9 mouse cellular contexts compared by ENCODE assay signal in genomic region chr4:33204682-33205081, GRCm38 (mm10). TPM values are rescaled to one million over a fixed set of nuclear protein-coding genes. Genes with fewer than 3 reads are reported as not detected.
A peak's percentile ranks its signal among the peaks of the same experiment; 100 is the strongest.
DNase-seq lines count a peak whose midpoint lies in the region; ATAC-seq and TF ChIP-seq lines count a peak whose summit lies in the region.
"Had no signal": no experiment of that assay in that cellular context is flagged by ENCODE, and none has a peak within 500 bp of the region (broad histone marks: within the 10 kb centered on the region; RNA-seq: fewer than 3 reads in every experiment).

No protein-coding gene starts in this region.

- peak; percentile 52 for DNase-seq in neural tube, embryonic 10.5 days (ENCODE audit: extremely low spot score, low spot score)
- peak; percentile 5 for DNase-seq in adipocyte (ENCODE audit: low spot score)
- peak; percentile 75 to 82 for DNase-seq in cerebellum, postnatal 36 days
- peak; percentile 60 for DNase-seq in gastrocnemius, postnatal 10 days
- peak; percentile 20 to 51 for DNase-seq in layer of hippocampus, postnatal 36 days
- peak; percentile 47 for DNase-seq in midbrain, postnatal 0 days (ENCODE audit: low spot score)
- DNase-seq in thymus, postnatal 25 days, result peak; percentile 54

- H3K4me3 ChIP-seq in neural tube, embryonic 15.5 days (replicated peaks), result no peak overlapping the region
- H3K4me3 ChIP-seq in midbrain, postnatal 0 days (ENCODE audit: low read depth, low read length), result no peak overlapping the region
- H3K4me3 ChIP-seq: megakaryocyte, embryonic 14.5 days had no signal

- peak; percentile 78 for TF ChIP-seq CTCF in midbrain, postnatal 0 days (IDR thresholded peaks at IDR 0.05)

- no peaks in the 10 kb centered on the region for H3K9me3 ChIP-seq in neural tube, embryonic 15.5 days (replicated peaks)
- no peaks in the 10 kb centered on the region for H3K9me3 ChIP-seq in midbrain, postnatal 0 days (ENCODE audit: low read length)

- ATAC-seq in neural tube, embryonic 15.5 days (ENCODE audit: low FRiP score), result no peak
- no peak for ATAC-seq in midbrain, postnatal 0 days (ENCODE audit: low FRiP score)

- H3K27ac ChIP-seq in neural tube, embryonic 15.5 days (replicated peaks), result no peak overlapping the region
- H3K27ac ChIP-seq in midbrain, postnatal 0 days (ENCODE audit: low read depth, low read length), result no peak overlapping the region

- H3K27me3 ChIP-seq in neural tube, embryonic 15.5 days (replicated peaks), result 0 out of 2 replicates have a peak, but pooled peaks cover 6% of the 10 kb centered on the region
- no peaks in the 10 kb centered on the region for H3K27me3 ChIP-seq in midbrain, postnatal 0 days (ENCODE audit: insufficient read depth, low read length)

- H3K9ac ChIP-seq in neural tube, embryonic 15.5 days (replicated peaks), result no peak overlapping the region
- no peak overlapping the region for H3K9ac ChIP-seq in midbrain, postnatal 0 days (replicated peaks; ENCODE audit: low read length, poor library complexity, severe bottlenecking)

- no peak overlapping the region for H3K4me2 ChIP-seq in neural tube, embryonic 15.5 days
- no peak overlapping the region for H3K4me2 ChIP-seq in midbrain, postnatal 0 days (ENCODE audit: low read depth, low read length, poor library complexity, severe bottlenecking)

- no peaks in the 10 kb centered on the region for H3K36me3 ChIP-seq in neural tube, embryonic 15.5 days
- H3K36me3 ChIP-seq in midbrain, postnatal 0 days (ENCODE audit: insufficient read depth, low read length), result no peaks in the 10 kb centered on the region

- WGBS in neural tube, embryonic 15.5 days, result 2% methylated on average over 4 of the region's 4 CpGs
- WGBS in midbrain, postnatal 0 days, result 6% methylated on average over 4 of the region's 4 CpGs

- H3K4me1 ChIP-seq in neural tube, embryonic 15.5 days, result peaks cover 13% of the 10 kb centered on the region
- H3K4me1 ChIP-seq in midbrain, postnatal 0 days (ENCODE audit: insufficient read depth, low read length), result no peaks in the 10 kb centered on the region

RNA-seq across cellular contexts. Expression of gene Srsf12, which starts 4.1 kb away (rescaled TPM):
- 70.5 and 74.9 TPM in 2 replicates for polyA plus RNA-seq in neural tube, embryonic 15.5 days (2015; fragmentation: Nextera tagmentation; extraction: Ambion mirVana)
- under 1 TPM in 1 of 2 experiments, not detected in 1; 0.20 TPM for total RNA-seq in gastrocnemius, postnatal 10 days (2021)
- total RNA-seq in layer of hippocampus, postnatal 36 days (2021), result 10 to 100 TPM; 26.9 to 28.7 TPM
- 84.2 and 88.0 TPM in 2 replicates for total RNA-seq in midbrain, postnatal 0 days (2014; rRNA removed)
- 76.7 and 77.4 TPM in 2 replicates for polyA plus RNA-seq in midbrain, postnatal 0 days (2015; fragmentation: Nextera tagmentation; extraction: Ambion mirVana)

RNA-seq across cellular contexts. Expression of gene Pm20d2, which starts 15.1 kb away (rescaled TPM):
- 2.2 and 2.5 TPM in 2 replicates for polyA plus RNA-seq in neural tube, embryonic 15.5 days (2015; fragmentation: Nextera tagmentation; extraction: Ambion mirVana)
- total RNA-seq in gastrocnemius, postnatal 10 days (2021), result 10 to 100 TPM; 39.9 to 45.1 TPM
- 1 to 10 TPM; 7.9 to 9.9 TPM for total RNA-seq in layer of hippocampus, postnatal 36 days (2021)
- 7.7 and 9.2 TPM in 2 replicates for total RNA-seq in midbrain, postnatal 0 days (2014; rRNA removed)
- polyA plus RNA-seq in midbrain, postnatal 0 days (2015; fragmentation: Nextera tagmentation; extraction: Ambion mirVana), result 2.9 and 3.6 TPM in 2 replicates

Comparison
In these comparisons a context has a peak if more than half of its experiments do, and no peak if none do; other contexts are left out.
1. DNase-seq: peak in every context shown above with its lines; median percentile 78 in cerebellum, postnatal 36 days; 60 in gastrocnemius, postnatal 10 days; 54 in thymus, postnatal 25 days; 52 in neural tube, embryonic 10.5 days; 47 in midbrain, postnatal 0 days; 36 in layer of hippocampus, postnatal 36 days; 5 in adipocyte.
2. RNA of gene Srsf12, which starts 4.1 kb away (total RNA-seq): 84.2 to 88.0 TPM in midbrain, postnatal 0 days and 26.9 to 28.7 TPM in layer of hippocampus, postnatal 36 days; 0.20 TPM in gastrocnemius, postnatal 10 days; every median in the first group is over 10 times any median in the second.